Mouse (Mus musculus): Measurements from ENCODE around the gene Pitpnm2.

DNA sequence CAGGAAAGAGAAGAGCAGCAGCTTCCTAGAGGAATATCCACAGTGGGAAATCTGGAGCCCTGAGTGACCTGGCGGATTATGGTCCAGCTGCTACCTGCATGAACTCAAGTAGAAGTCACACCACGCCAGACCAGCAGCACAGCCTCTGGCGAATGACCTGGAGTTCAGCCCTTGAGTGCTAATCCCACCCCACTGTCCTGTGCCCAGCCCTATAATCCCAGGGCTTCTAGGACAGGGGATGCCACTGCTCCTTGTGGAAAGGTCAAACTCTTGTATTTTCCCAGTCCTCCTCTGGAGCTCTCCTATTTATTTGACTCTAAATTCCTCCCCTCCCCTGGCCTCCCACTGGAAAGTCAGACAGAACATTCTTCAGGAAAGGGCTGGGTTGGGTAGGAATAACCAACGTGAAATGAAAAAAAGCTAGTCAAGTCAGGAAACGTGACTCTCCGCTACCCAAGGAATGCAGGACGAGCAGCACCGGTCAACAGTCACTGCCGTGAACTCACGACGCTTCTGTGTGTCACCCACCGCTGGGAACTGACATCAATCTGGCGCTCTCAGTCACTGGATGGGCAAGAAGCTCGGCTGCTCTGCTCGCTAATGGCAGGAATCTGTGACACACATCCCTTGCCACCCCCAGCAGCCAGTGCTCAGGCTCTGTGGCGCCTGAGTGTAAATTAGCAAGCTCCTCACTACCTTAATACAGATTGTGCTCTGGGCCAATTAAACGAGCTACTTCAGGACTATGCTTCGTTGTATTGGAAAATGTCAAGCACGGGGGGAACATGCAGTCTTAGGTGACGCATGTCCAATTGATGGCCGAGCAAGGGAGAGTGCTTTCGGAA lies 8.5 kb downstream of the Pitpnm2 start:
- no peak for TF ChIP-seq CTCF (IDR thresholded peaks at IDR 0.05; ENCODE audit: control insufficient read depth, insufficient read depth, insufficient read length)
- no peak for TF ChIP-seq MAX (IDR thresholded peaks at IDR 0.05)
